Mouse (Mus musculus) left cerebral cortex, adult 18-20 months (tissue): ENCODE results near the gene Cyyr1. TPM values are rescaled to one million over a fixed set of nuclear protein-coding genes. Genes with fewer than 3 reads are reported as not detected.
"Not testable (repeated sequence)": the region's sequence is repeated elsewhere in the genome, so short reads cannot be mapped to it uniquely, and the experiment has no call there.

Source experiments
- DNase-seq, 2 experiments: peaks; one replicate each; pipeline ENCODE4 v3.0.0; 2021 to 2022; ENCODE audit warnings: low spot score in 2 of 2, mixed read lengths in 1 of 2
- long read RNA-seq, 2 experiments: library from polyadenylated mRNA; stranded (forward); transcript quantifications; one replicate each; pipeline ENCODE4 v2.0.0; 2021
- total RNA-seq, 2 experiments: library from RNA; stranded (reverse); gene quantifications; 2 replicates each; pipeline ENCODE4 v1.2.3; 2021

Cyyr1 gene
- 1 to 10 TPM; 4.2 to 4.5 TPM for total RNA-seq
- long read RNA-seq, experiment 1, partial matches to known transcripts, result 0 of 2 reads
- long read RNA-seq, experiment 1, other reads (novel, unspliced or antisense), result 2 of 2 reads
- long read RNA-seq, experiment 2, result 0 reads

GRCm38 (mm10) chr16:85553297-85553696 lies at the start of gene Cyyr1:
Cyyr1 (minus strand) TSS chr16:85553397.
- DNase-seq, result not testable (repeated sequence)

GRCm38 (mm10) chr16:85588844-85589243 lies 35.6 kb upstream of the Cyyr1 start:
- DNase-seq, result no peak

- no peak for DNase-seq
Measured at GRCm38 (mm10) chr16:85587573-85588226, 34.5 kb upstream of the Cyyr1 start.

- no peak for DNase-seq
Measured at GRCm38 (mm10) chr16:85566474-85566873, 13.3 kb upstream of the Cyyr1 start.

- no peak for DNase-seq
Measured at GRCm38 (mm10) chr16:85553838-85554237, 641 bp upstream of the Cyyr1 start.

- DNase-seq, result not testable (repeated sequence)
Measured at GRCm38 (mm10) chr16:85551976-85552375, 1.2 kb downstream of the Cyyr1 start.

GRCm38 (mm10) chr16:85549971-85550567 lies 3.1 kb downstream of the Cyyr1 start:
- no peak for DNase-seq

GRCm38 (mm10) chr16:85546519-85546918 lies 6.7 kb downstream of the Cyyr1 start:
- no peak for DNase-seq

GRCm38 (mm10) chr16:85541676-85542273 lies 11.4 kb downstream of the Cyyr1 start:
- DNase-seq, result no peak

GRCm38 (mm10) chr16:85541023-85541422 lies 12.2 kb downstream of the Cyyr1 start:
- DNase-seq, result no peak

- no peak for DNase-seq
Measured at GRCm38 (mm10) chr16:85538367-85538766, 14.8 kb downstream of the Cyyr1 start.

- DNase-seq, result no peak
Measured at GRCm38 (mm10) chr16:85536075-85536474, 17.1 kb downstream of the Cyyr1 start.

- no peak for DNase-seq
Measured at GRCm38 (mm10) chr16:85527743-85528620, 25.2 kb downstream of the Cyyr1 start.

GRCm38 (mm10) chr16:85524589-85524988 lies 28.6 kb downstream of the Cyyr1 start:
- DNase-seq, result no peak

GRCm38 (mm10) chr16:85507264-85507663 lies 45.9 kb downstream of the Cyyr1 start:
- DNase-seq, result no peak

- no peak for DNase-seq
Measured at GRCm38 (mm10) chr16:85505108-85505507, 48.1 kb downstream of the Cyyr1 start.

GRCm38 (mm10) chr16:85503416-85503815 lies 49.8 kb downstream of the Cyyr1 start:
- DNase-seq, result no peak

- DNase-seq, result no peak
Measured at GRCm38 (mm10) chr16:85495837-85496236, 57.4 kb downstream of the Cyyr1 start.

GRCm38 (mm10) chr16:85488105-85488607 lies 65.0 kb downstream of the Cyyr1 start:
- no peak for DNase-seq

GRCm38 (mm10) chr16:85487266-85487665 lies 65.9 kb downstream of the Cyyr1 start:
- DNase-seq, result peak; percentile 14 to 40

- DNase-seq, result no peak
Measured at GRCm38 (mm10) chr16:85484557-85484956, 68.6 kb downstream of the Cyyr1 start.
